Mouse (Mus musculus): ENCODE measurements around the gene Actb. TPM values are rescaled to one million over a fixed set of nuclear protein-coding genes. Genes with fewer than 3 reads are reported as not detected.
"Not testable (repeated sequence)": the region's sequence is repeated elsewhere in the genome, so short reads cannot be mapped to it uniquely, and the experiment has no call there.

Actb gene
- polyA plus RNA-seq, 1 experiment from 2014 or later, result 5,062 TPM

- peaks cover 28% of the 10 kb centered on the region for H3K4me1 ChIP-seq (ENCODE audit: control insufficient read depth, insufficient read depth, low read length)
- ATAC-seq (replicated peaks; ENCODE audit: extremely low read depth, insufficient read depth, low FRiP score), result no peak
- H3K9ac ChIP-seq (ENCODE audit: low read length), result no peak overlapping the region
- peaks cover 27% of the 10 kb centered on the region for H3K36me3 ChIP-seq (ENCODE audit: control insufficient read depth, insufficient read depth)
- no peak overlapping the region for H3K4me3 ChIP-seq (ENCODE audit: low read length)
- H3K27me3 ChIP-seq (ENCODE audit: control insufficient read depth, insufficient read depth, low read length), result no peaks in the 10 kb centered on the region
- H3K4me2 ChIP-seq (ENCODE audit: low read depth, low read length), result no peak overlapping the region
- no peaks in the 10 kb centered on the region for H3K9me3 ChIP-seq (replicated peaks; ENCODE audit: control insufficient read depth, low read length)
- WGBS, result 74% methylated on average over 9 of the region's 9 CpGs
- no peak overlapping the region for H3K27ac ChIP-seq (ENCODE audit: low read length)
Observed at GRCm38 (mm10) chr5:142899057-142899601, 7.4 kb downstream of the Actb start.

- H3K9ac ChIP-seq (ENCODE audit: low read length), result no peak overlapping the region
- 85% methylated on average over 4 of the region's 4 CpGs for WGBS
- no peaks in the 10 kb centered on the region for H3K9me3 ChIP-seq (replicated peaks; ENCODE audit: control insufficient read depth, low read length)
- no peak overlapping the region for H3K4me3 ChIP-seq (ENCODE audit: low read length)
- peaks cover 22% of the 10 kb centered on the region for H3K36me3 ChIP-seq (ENCODE audit: control insufficient read depth, insufficient read depth)
- ATAC-seq (replicated peaks; ENCODE audit: extremely low read depth, insufficient read depth, low FRiP score), result no peak
- H3K27ac ChIP-seq (ENCODE audit: low read length), result no peak overlapping the region
- H3K27me3 ChIP-seq (ENCODE audit: control insufficient read depth, insufficient read depth, low read length), result no peaks in the 10 kb centered on the region
- peaks cover 28% of the 10 kb centered on the region for H3K4me1 ChIP-seq (ENCODE audit: control insufficient read depth, insufficient read depth, low read length)
- no peak overlapping the region for H3K4me2 ChIP-seq (ENCODE audit: low read depth, low read length)
Observed at GRCm38 (mm10) chr5:142898316-142898715, 8.2 kb downstream of the Actb start.

GRCm38 (mm10) chr5:142897568-142898248, 8.8 kb downstream of the Actb start:
- 87% methylated on average over 7 of the region's 7 CpGs for WGBS
- no peaks in the 10 kb centered on the region for H3K9me3 ChIP-seq (replicated peaks; ENCODE audit: control insufficient read depth, low read length)
- no peak overlapping the region for H3K9ac ChIP-seq (ENCODE audit: low read length)
- no peak overlapping the region for H3K27ac ChIP-seq (ENCODE audit: low read length)
- H3K4me2 ChIP-seq (ENCODE audit: low read depth, low read length), result no peak overlapping the region
- no peak for ATAC-seq (replicated peaks; ENCODE audit: extremely low read depth, insufficient read depth, low FRiP score)
- H3K4me3 ChIP-seq (ENCODE audit: low read length), result no peak overlapping the region
- peaks cover 23% of the 10 kb centered on the region for H3K4me1 ChIP-seq (ENCODE audit: control insufficient read depth, insufficient read depth, low read length)
- H3K36me3 ChIP-seq (ENCODE audit: control insufficient read depth, insufficient read depth), result peaks cover 18% of the 10 kb centered on the region
- H3K27me3 ChIP-seq (ENCODE audit: control insufficient read depth, insufficient read depth, low read length), result no peaks in the 10 kb centered on the region

GRCm38 (mm10) chr5:142896713-142897112, 9.8 kb downstream of the Actb start:
- no peak overlapping the region for H3K4me3 ChIP-seq (ENCODE audit: low read length)
- ATAC-seq (replicated peaks; ENCODE audit: extremely low read depth, insufficient read depth, low FRiP score), result no peak
- peaks cover 9% of the 10 kb centered on the region for H3K36me3 ChIP-seq (ENCODE audit: control insufficient read depth, insufficient read depth)
- no peaks in the 10 kb centered on the region for H3K27me3 ChIP-seq (ENCODE audit: control insufficient read depth, insufficient read depth, low read length)
- 69% methylated on average over 5 of the region's 5 CpGs for WGBS
- no peak overlapping the region for H3K9ac ChIP-seq (ENCODE audit: low read length)
- H3K27ac ChIP-seq (ENCODE audit: low read length), result no peak overlapping the region
- no peak overlapping the region for H3K4me2 ChIP-seq (ENCODE audit: low read depth, low read length)
- no peaks in the 10 kb centered on the region for H3K9me3 ChIP-seq (replicated peaks; ENCODE audit: control insufficient read depth, low read length)
- peaks cover 17% of the 10 kb centered on the region for H3K4me1 ChIP-seq (ENCODE audit: control insufficient read depth, insufficient read depth, low read length)

GRCm38 (mm10) chr5:142896192-142896591, 10.4 kb downstream of the Actb start:
- Histone ChIP-seq H3K9ac (ENCODE audit: low read length) (no peak overlapping the region), H3K27me3 (ENCODE audit: control insufficient read depth, insufficient read depth, low read length) (no peaks in the 10 kb centered on the region), H3K4me2 (ENCODE audit: low read depth, low read length) (peak overlapping the region; percentile 75), H3K9me3 (replicated peaks; ENCODE audit: control insufficient read depth, low read length) (no peaks in the 10 kb centered on the region), H3K4me3 (ENCODE audit: low read length) (peak overlapping the region; percentile 87), H3K36me3 (ENCODE audit: control insufficient read depth, insufficient read depth) (peaks cover 7% of the 10 kb centered on the region), H3K27ac (ENCODE audit: low read length) (0 out of 2 replicates have a peak overlapping the region, but pooled peaks have one; percentile 12), H3K4me1 (ENCODE audit: control insufficient read depth, insufficient read depth, low read length) (peaks cover 17% of the 10 kb centered on the region)
- WGBS, result 58% methylated on average over 10 of the region's 10 CpGs
- ATAC-seq (replicated peaks; ENCODE audit: extremely low read depth, insufficient read depth, low FRiP score), result no peak

GRCm38 (mm10) chr5:142894918-142895613, 11.5 kb downstream of the Actb start, which contains the start of gene Fbxl18:
Fbxl18 (minus strand) TSS chr5:142895421.
- Histone ChIP-seq H3K4me2 (ENCODE audit: low read depth, low read length) (peak within 1 kb of the TSS; percentile 75), H3K4me3 (ENCODE audit: low read length) (peak within 1 kb of the TSS; percentile 87), H3K27ac (ENCODE audit: low read length) (peak within 1 kb of the TSS; percentile 89), H3K9me3 (replicated peaks; ENCODE audit: control insufficient read depth, low read length) (no peaks in the 10 kb centered on the region), H3K9ac (ENCODE audit: low read length) (peak within 1 kb of the TSS; percentile 90), H3K4me1 (ENCODE audit: control insufficient read depth, insufficient read depth, low read length) (peaks cover 17% of the 10 kb centered on the region), H3K36me3 (ENCODE audit: control insufficient read depth, insufficient read depth) (no peaks in the 10 kb centered on the region; the same call in none of the 2 replicates), H3K27me3 (ENCODE audit: control insufficient read depth, insufficient read depth, low read length) (no peaks in the 10 kb centered on the region)
- under 1% methylated on average over 40 of the region's 40 CpGs for WGBS
- peak; percentile 92 for ATAC-seq (replicated peaks; ENCODE audit: extremely low read depth, insufficient read depth, low FRiP score)

GRCm38 (mm10) chr5:142891396-142891795, 15.2 kb downstream of the Actb start:
- Histone ChIP-seq H3K9me3 (replicated peaks; ENCODE audit: control insufficient read depth, low read length) (no peaks in the 10 kb centered on the region), H3K4me3 (ENCODE audit: low read length) (no peak overlapping the region), H3K9ac (ENCODE audit: low read length) (no peak overlapping the region), H3K4me1 (ENCODE audit: control insufficient read depth, insufficient read depth, low read length) (peaks cover 17% of the 10 kb centered on the region), H3K27ac (ENCODE audit: low read length) (no peak overlapping the region), H3K27me3 (ENCODE audit: control insufficient read depth, insufficient read depth, low read length) (no peaks in the 10 kb centered on the region), H3K36me3 (ENCODE audit: control insufficient read depth, insufficient read depth) (peaks cover 2% of the 10 kb centered on the region; the same call in 1 of the 2 replicates), H3K4me2 (ENCODE audit: low read depth, low read length) (no peak overlapping the region)
- WGBS, result 68% methylated on average over 6 of the region's 6 CpGs
- no peak for ATAC-seq (replicated peaks; ENCODE audit: extremely low read depth, insufficient read depth, low FRiP score)

- not testable (repeated sequence) for H3K27me3 ChIP-seq (ENCODE audit: control insufficient read depth, insufficient read depth, low read length); H3K4me1 ChIP-seq (ENCODE audit: control insufficient read depth, insufficient read depth, low read length); ATAC-seq (replicated peaks; ENCODE audit: extremely low read depth, insufficient read depth, low FRiP score); H3K27ac ChIP-seq (ENCODE audit: low read length); H3K9ac ChIP-seq (ENCODE audit: low read length); H3K4me2 ChIP-seq (ENCODE audit: low read depth, low read length); H3K4me3 ChIP-seq (ENCODE audit: low read length); H3K9me3 ChIP-seq (replicated peaks; ENCODE audit: control insufficient read depth, low read length)
- 78% methylated on average over 3 of the region's 3 CpGs for WGBS
- H3K36me3 ChIP-seq (ENCODE audit: control insufficient read depth, insufficient read depth), result peaks cover 20% of the 10 kb centered on the region
Observed at GRCm38 (mm10) chr5:142887533-142887932, 19.0 kb downstream of the Actb start.

GRCm38 (mm10) chr5:142886761-142887160, 19.8 kb downstream of the Actb start:
- Histone ChIP-seq H3K36me3 (ENCODE audit: control insufficient read depth, insufficient read depth) (peaks cover 20% of the 10 kb centered on the region), H3K9ac (ENCODE audit: low read length) (no peak overlapping the region), H3K9me3 (replicated peaks; ENCODE audit: control insufficient read depth, low read length) (no peaks in the 10 kb centered on the region), H3K4me2 (ENCODE audit: low read depth, low read length) (no peak overlapping the region), H3K27ac (ENCODE audit: low read length) (no peak overlapping the region), H3K4me3 (ENCODE audit: low read length) (no peak overlapping the region), H3K27me3 (ENCODE audit: control insufficient read depth, insufficient read depth, low read length) (no peaks in the 10 kb centered on the region), H3K4me1 (ENCODE audit: control insufficient read depth, insufficient read depth, low read length) (peaks cover 2% of the 10 kb centered on the region)
- no peak for ATAC-seq (replicated peaks; ENCODE audit: extremely low read depth, insufficient read depth, low FRiP score)
- WGBS, result 90% methylated on average over 20 of the region's 20 CpGs

All from heart, embryonic 16.5 days (tissue).